26 mouse cellular contexts compared by ENCODE assay signal in genomic region chr13:104843295-104844089, GRCm38 (mm10). TPM values are rescaled to one million over a fixed set of nuclear protein-coding genes. Genes with fewer than 3 reads are reported as not detected.
DNase-seq lines count a peak whose midpoint lies in the region; ATAC-seq and TF ChIP-seq lines count a peak whose summit lies in the region.
"Had no signal": no experiment of that assay in that cellular context is flagged by ENCODE, and none has a peak within 500 bp of the region (broad histone marks: within the 10 kb centered on the region; RNA-seq: fewer than 3 reads in every experiment).

No protein-coding gene starts in this region.

- no peaks in the 10 kb centered on the region for H3K9me3 ChIP-seq in CH12.LX (replicated peaks; ENCODE audit: low read length)
- H3K9me3 ChIP-seq in ES-E14 (ENCODE audit: control insufficient read depth, insufficient read depth, low read depth, low read length): no peaks in the 10 kb centered on the region
- H3K9me3 ChIP-seq: embryonic facial prominence, embryonic 13.5 days; embryonic facial prominence, embryonic 15.5 days; forebrain, embryonic 10.5 days; forebrain, embryonic 12.5 days had no signal

- no peak for DNase-seq in CH12.LX (ENCODE audit: extremely low read depth)
- no peak for DNase-seq in ES-E14 (ENCODE audit: low read depth, low spot score)
- DNase-seq in ZHBTc4 (ENCODE audit: low read depth, low spot score): peak; percentile 22
- no peak for DNase-seq in frontal cortex, postnatal 14 days (ENCODE audit: low spot score in 2 of 2)
- DNase-seq: adrenal gland, adult 2 months; adrenal gland, postnatal 10 days; adrenal gland, postnatal 25 days; cerebellum, adult 11 months; cerebellum, adult 18-20 months; cerebellum, adult 8-10 months; cerebellum, adult 9-11 months; cerebellum, postnatal 14 days; cerebellum, postnatal 36 days; embryo, embryonic 11 days had no signal

- TF ChIP-seq CTCF in CH12.LX (conservative IDR thresholded peaks at IDR 0.05 in 1 of 2, IDR thresholded peaks at IDR 0.05 in 1 of 2; ENCODE audit: low read depth in 2 of 2, low read length in 2 of 2): no peak

- H3K4me3 ChIP-seq in CH12.LX (replicated peaks in 1 of 3; ENCODE audit: low read depth in 2 of 3, low read length in 2 of 3, poor library complexity in 1 of 3) (no peak overlapping the region), ES-E14 (ENCODE audit: insufficient read depth in 1 of 2, low read depth in 1 of 2, low read length in 2 of 2, poor library complexity in 1 of 2, severe bottlenecking in 1 of 2) (no peak overlapping the region)
- H3K4me3 ChIP-seq: embryonic facial prominence, embryonic 13.5 days; embryonic facial prominence, embryonic 15.5 days; erythroblast, embryonic 14.5 days; forebrain, embryonic 10.5 days; forebrain, embryonic 12.5 days had no signal

- TF ChIP-seq EP300 in CH12.LX (IDR thresholded peaks at IDR 0.05; ENCODE audit: low read length): no peak

- H3K9ac ChIP-seq in CH12.LX (ENCODE audit: insufficient read depth, low read depth) (no peak overlapping the region), ES-E14 (ENCODE audit: insufficient read depth, low read depth, low read length, poor library complexity, severe bottlenecking) (no peak overlapping the region)
- H3K9ac ChIP-seq: embryonic facial prominence, embryonic 13.5 days; embryonic facial prominence, embryonic 15.5 days; forebrain, embryonic 12.5 days had no signal

- no peak for TF ChIP-seq POLR2A in CH12.LX (IDR thresholded peaks at IDR 0.05; ENCODE audit: low read depth, low read length)

- dilution Hi-C loops in CH12.LX (cut with MboI; ENCODE audit: extremely low pct_ligation_motif_present, extremely low pct_unique_long_range_greater_than_20kb, low sequenced_read_pairs): no loop called here

- no peaks in the 10 kb centered on the region for H3K27me3 ChIP-seq in CH12.LX (replicated peaks)
- H3K27me3 ChIP-seq: embryonic facial prominence, embryonic 13.5 days; embryonic facial prominence, embryonic 15.5 days; forebrain, embryonic 12.5 days; Patski had no signal

- in situ Hi-C loops in CH12.LX (cut with MboI; ENCODE audit: low pct_ligation_motif_present, low pct_unique_long_range_greater_than_20kb, low sequenced_read_pairs) (no loop called here), ES-E14 (cut with MboI; ENCODE audit: low sequenced_read_pairs in 2 of 2, unreplicated experiment in 2 of 2) (no loop called here)

- H3K27ac ChIP-seq in CH12.LX (ENCODE audit: insufficient read depth, low read depth): no peak overlapping the region
- no peak overlapping the region for H3K27ac ChIP-seq in ES-E14 (ENCODE audit: insufficient read depth, low read depth, low read length, poor library complexity, severe bottlenecking)
- H3K27ac ChIP-seq: embryonic facial prominence, embryonic 13.5 days; embryonic facial prominence, embryonic 15.5 days; forebrain, embryonic 10.5 days; forebrain, embryonic 12.5 days had no signal

- H3K4me1 ChIP-seq in CH12.LX (ENCODE audit: control insufficient read depth in 1 of 2, insufficient read depth in 2 of 2) (peaks cover 0 to 4% of the 10 kb centered on the region in 2 experiments; a peak in 1 of 4 replicates), ES-E14 (ENCODE audit: control insufficient read depth in 2 of 2, insufficient read depth in 2 of 2, low read length in 2 of 2, poor library complexity in 1 of 2) (0 out of 4 replicates have a peak, but pooled peaks cover 0 to 2% of the 10 kb centered on the region in 2 experiments)
- H3K4me1 ChIP-seq: embryonic facial prominence, embryonic 13.5 days; embryonic facial prominence, embryonic 15.5 days; forebrain, embryonic 10.5 days; forebrain, embryonic 12.5 days had no signal

- no peak for ATAC-seq in granulocyte monocyte progenitor cell, adult 5-6 weeks (replicated peaks; ENCODE audit: poor library complexity, severe bottlenecking)
- ATAC-seq: forebrain, embryonic 14.5 days; forebrain, embryonic 16.5 days; Patski had no signal

- H3K36me3 ChIP-seq in CH12.LX (replicated peaks in 1 of 2; ENCODE audit: control insufficient read depth in 1 of 2, insufficient read depth in 1 of 2, low read length in 1 of 2) (peaks cover 4 to 14% of the 10 kb centered on the region in 2 experiments), ES-E14 (ENCODE audit: control insufficient read depth, insufficient read depth, low read length, poor library complexity, severe bottlenecking) (peaks cover 3% of the 10 kb centered on the region; the same call in 1 of the 2 replicates)

- TF ChIP-seq RAD21 in CH12.LX (IDR thresholded peaks at IDR 0.05; ENCODE audit: low read depth, low read length): no peak

- no peak overlapping the region for H3K4me2 ChIP-seq in CH12.LX (ENCODE audit: insufficient read depth, low read depth, poor library complexity, severe bottlenecking)
- H3K4me2 ChIP-seq: embryonic facial prominence, embryonic 13.5 days; embryonic facial prominence, embryonic 15.5 days; forebrain, embryonic 12.5 days had no signal

- no peaks in the 10 kb centered on the region for H3K79me2 ChIP-seq in CH12.LX (replicated peaks; ENCODE audit: control insufficient read depth, extremely low read depth, insufficient read depth, poor library complexity, severe bottlenecking)

TF ChIP-seq in CH12.LX, 34 proteins besides CTCF, POLR2A, EP300 and RAD21:
- TF ChIP-seq RCOR1 (conservative IDR thresholded peaks at IDR 0.05; ENCODE audit: low read depth, low read length): no peak
- peak; percentile 59; the same call in 1 of the 2 replicates for TF ChIP-seq MAFK (IDR thresholded peaks at IDR 0.05; ENCODE audit: insufficient replicate concordance, low read length)

TF ChIP-seq in ES-E14, 5 proteins besides CTCF, POLR2A, EP300 and RAD21:
- no peak for TF ChIP-seq ZC3H11A (IDR thresholded peaks at IDR 0.05; ENCODE audit: borderline replicate concordance, low read depth, low read length)
- peak; percentile 59; the same call in 1 of the 2 replicates for TF ChIP-seq MAFK (IDR thresholded peaks at IDR 0.05; ENCODE audit: insufficient read depth, low read depth, low read length)
- peak; percentile 54 for TF ChIP-seq ZNF384 (IDR thresholded peaks at IDR 0.05; ENCODE audit: low read depth, low read length)

RNA-seq across cellular contexts. Expression of gene Shisal2b, which starts 20.2 kb away (rescaled TPM):
- total RNA-seq in CH12.LX (2012; rRNA removed) (0.17 and 0.38 TPM in 2 replicates), CH12.LX (2014; rRNA removed) (not detected in 2 replicates), ES-E14 (2012; rRNA removed) (0.58 and 1.7 TPM in 2 replicates)
- polyA plus RNA-seq in CH12.LX (2012; ENCODE audit: insufficient read length, low read depth): not detected in 2 replicates
- total RNA-seq in granulocyte monocyte progenitor cell, adult 5-6 weeks (2014; fragmentation: Nextera tagmentation): not detected in 2 replicates
- total RNA-seq in granulocyte monocyte progenitor cell, adult 5-6 weeks (2017): not detected in 2 replicates
- total RNA-seq: adrenal gland, adult 2 months; adrenal gland, postnatal 10 days; adrenal gland, postnatal 25 days; adrenal gland, postnatal 4 days; common myeloid progenitor, adult 5-6 weeks had no signal
- polyA plus RNA-seq: C2C12; embryonic facial prominence, embryonic 13.5 days; erythroblast, embryonic 14.5 days; forebrain, embryonic 12.5 days had no signal

RNA-seq across cellular contexts. Expression of gene Cwc27, which starts 26.6 kb away (rescaled TPM):
- total RNA-seq in CH12.LX (2012; rRNA removed): 25.3 and 26.0 TPM in 2 replicates
- 24.9 and 28.2 TPM in 2 replicates for total RNA-seq in CH12.LX (2014; rRNA removed)
- 38.4 and 47.0 TPM in 2 replicates for polyA plus RNA-seq in CH12.LX (2012; ENCODE audit: insufficient read length, low read depth)
- total RNA-seq in ES-E14 (2012; rRNA removed): 21.8 and 29.5 TPM in 2 replicates
- total RNA-seq in granulocyte monocyte progenitor cell, adult 5-6 weeks (2014; fragmentation: Nextera tagmentation): 40.5 and 47.2 TPM in 2 replicates
- 52.3 and 55.7 TPM in 2 replicates for total RNA-seq in granulocyte monocyte progenitor cell, adult 5-6 weeks (2017)

RNA-seq across cellular contexts. Expression of gene Srek1ip1, which starts 51.2 kb away (rescaled TPM):
- total RNA-seq in CH12.LX (2012; rRNA removed): 9.3 and 9.7 TPM in 2 replicates
- total RNA-seq in CH12.LX (2014; rRNA removed): 29.0 and 31.0 TPM in 2 replicates
- 41.4 and 47.8 TPM in 2 replicates for polyA plus RNA-seq in CH12.LX (2012; ENCODE audit: insufficient read length, low read depth)
- 3.5 and 5.9 TPM in 2 replicates for total RNA-seq in ES-E14 (2012; rRNA removed)
- 31.2 and 38.9 TPM in 2 replicates for total RNA-seq in granulocyte monocyte progenitor cell, adult 5-6 weeks (2014; fragmentation: Nextera tagmentation)
- 28.2 and 32.5 TPM in 2 replicates for total RNA-seq in granulocyte monocyte progenitor cell, adult 5-6 weeks (2017)
